Comparison of ENCODE assay signal across 7 mouse cellular contexts in genomic region chr4:103113402-103113801, GRCm38 (mm10). TPM values are rescaled to one million over a fixed set of nuclear protein-coding genes. Genes with fewer than 3 reads are reported as not detected.
DNase-seq lines count a peak whose midpoint lies in the region; ATAC-seq lines count a peak whose summit lies in the region.

No protein-coding gene starts in this region.

- 15% methylated on average over 11 of the region's 11 CpGs for WGBS in neural tube, embryonic 11.5 days
- WGBS in embryonic facial prominence, embryonic 14.5 days: 8% methylated on average over 11 of the region's 11 CpGs
- 7% methylated on average over 11 of the region's 11 CpGs for WGBS in limb, embryonic 12.5 days
- WGBS in stomach, embryonic 15.5 days: 6% methylated on average over 11 of the region's 11 CpGs

- no peaks in the 10 kb centered on the region for H3K27me3 ChIP-seq in neural tube, embryonic 11.5 days (ENCODE audit: control insufficient read depth, insufficient read depth, low read length)
- H3K27me3 ChIP-seq in embryonic facial prominence, embryonic 14.5 days (replicated peaks; ENCODE audit: control insufficient read depth, insufficient read depth, low read length): no peaks in the 10 kb centered on the region
- no peaks in the 10 kb centered on the region; the same call in 1 of the 2 replicates for H3K27me3 ChIP-seq in limb, embryonic 12.5 days
- H3K27me3 ChIP-seq in stomach, embryonic 15.5 days (replicated peaks): no peaks in the 10 kb centered on the region

- peak overlapping the region; percentile 49 for H3K4me3 ChIP-seq in neural tube, embryonic 11.5 days (ENCODE audit: low read depth, low read length)
- H3K4me3 ChIP-seq in embryonic facial prominence, embryonic 14.5 days (ENCODE audit: low read depth, low read length): peak overlapping the region; percentile 75
- H3K4me3 ChIP-seq in limb, embryonic 12.5 days (replicated peaks): peak overlapping the region; percentile 79
- peak overlapping the region; percentile 90 for H3K4me3 ChIP-seq in stomach, embryonic 15.5 days (replicated peaks)

- no peak for DNase-seq in neural tube, embryonic 11.5 days (ENCODE audit: low spot score)
- no peak for DNase-seq in neural tube, embryonic 10.5 days (ENCODE audit: extremely low spot score, low spot score)
- DNase-seq in embryonic facial prominence, embryonic 14.5 days (ENCODE audit: low spot score): peak; percentile 4
- no peak for DNase-seq in layer of hippocampus, postnatal 25 days (ENCODE audit: extremely low spot score in 1 of 2, low spot score in 1 of 2)
- no peak for DNase-seq in cerebellum, postnatal 25 days

- H3K36me3 ChIP-seq in neural tube, embryonic 11.5 days (ENCODE audit: control insufficient read depth, insufficient read depth, low read length): peaks cover 2% of the 10 kb centered on the region; the same call in 1 of the 2 replicates
- peaks cover 9% of the 10 kb centered on the region; the same call in 1 of the 2 replicates for H3K36me3 ChIP-seq in embryonic facial prominence, embryonic 14.5 days (ENCODE audit: control insufficient read depth, insufficient read depth, low read length)
- peaks cover 16% of the 10 kb centered on the region; the same call in 1 of the 2 replicates for H3K36me3 ChIP-seq in limb, embryonic 12.5 days
- H3K36me3 ChIP-seq in stomach, embryonic 15.5 days: 0 out of 2 replicates have a peak, but pooled peaks cover 3% of the 10 kb centered on the region

- no peak overlapping the region; the same call in 1 of the 2 replicates for H3K27ac ChIP-seq in neural tube, embryonic 11.5 days (ENCODE audit: low read depth, low read length)
- peak overlapping the region; percentile 99 for H3K27ac ChIP-seq in embryonic facial prominence, embryonic 14.5 days (replicated peaks; ENCODE audit: low read depth, low read length)
- peak overlapping the region; percentile 99 for H3K27ac ChIP-seq in limb, embryonic 12.5 days
- H3K27ac ChIP-seq in stomach, embryonic 15.5 days: peak overlapping the region; percentile 100; the same call in 1 of the 2 replicates

- H3K4me2 ChIP-seq in neural tube, embryonic 11.5 days (ENCODE audit: low read depth): peak overlapping the region; percentile 76
- peak overlapping the region; percentile 74 for H3K4me2 ChIP-seq in embryonic facial prominence, embryonic 14.5 days (ENCODE audit: low read depth, low read length)
- peak overlapping the region; percentile 79 for H3K4me2 ChIP-seq in limb, embryonic 12.5 days
- peak overlapping the region; percentile 72 for H3K4me2 ChIP-seq in stomach, embryonic 15.5 days

- no peaks in the 10 kb centered on the region for H3K9me3 ChIP-seq in neural tube, embryonic 11.5 days (ENCODE audit: control insufficient read depth, low read length)
- no peaks in the 10 kb centered on the region for H3K9me3 ChIP-seq in embryonic facial prominence, embryonic 14.5 days (ENCODE audit: control insufficient read depth, low read length)
- H3K9me3 ChIP-seq in limb, embryonic 12.5 days: no peaks in the 10 kb centered on the region
- H3K9me3 ChIP-seq in stomach, embryonic 15.5 days: no peaks in the 10 kb centered on the region

- H3K4me1 ChIP-seq in neural tube, embryonic 11.5 days (ENCODE audit: control insufficient read depth, insufficient read depth, low read length): peaks cover 16% of the 10 kb centered on the region; the same call in 1 of the 2 replicates
- peaks cover 14% of the 10 kb centered on the region for H3K4me1 ChIP-seq in embryonic facial prominence, embryonic 14.5 days (ENCODE audit: control insufficient read depth, insufficient read depth, low read length)
- H3K4me1 ChIP-seq in limb, embryonic 12.5 days (replicated peaks): peaks cover 18% of the 10 kb centered on the region
- H3K4me1 ChIP-seq in stomach, embryonic 15.5 days: peaks cover 17% of the 10 kb centered on the region

- ATAC-seq in neural tube, embryonic 11.5 days (ENCODE audit: insufficient read depth, low FRiP score, low TSS enrichment): no peak
- ATAC-seq in embryonic facial prominence, embryonic 14.5 days (ENCODE audit: low read depth): no peak
- no peak for ATAC-seq in limb, embryonic 12.5 days (ENCODE audit: insufficient number of reproducible peaks, insufficient read depth, low FRiP score, low TSS enrichment, low read depth)
- no peak for ATAC-seq in stomach, embryonic 15.5 days (ENCODE audit: insufficient read depth, low FRiP score, low read depth)

- H3K9ac ChIP-seq in neural tube, embryonic 11.5 days (ENCODE audit: low read length): peak overlapping the region; percentile 94
- peak overlapping the region; percentile 90 for H3K9ac ChIP-seq in embryonic facial prominence, embryonic 14.5 days (ENCODE audit: low read depth, low read length)
- peak overlapping the region; percentile 78 for H3K9ac ChIP-seq in limb, embryonic 12.5 days (replicated peaks)
- H3K9ac ChIP-seq in stomach, embryonic 15.5 days: peak overlapping the region; percentile 60

RNA-seq across cellular contexts. Expression of gene Mier1, which starts 0.8 kb away (rescaled TPM):
- polyA plus RNA-seq in neural tube, embryonic 11.5 days (2014; fragmentation: Nextera tagmentation; extraction: Ambion mirVana): 29.6 and 34.5 TPM in 2 replicates
- 34.0 and 36.1 TPM in 2 replicates for polyA plus RNA-seq in embryonic facial prominence, embryonic 14.5 days (2014; fragmentation: Nextera tagmentation; extraction: Ambion mirVana)
- polyA plus RNA-seq in limb, embryonic 12.5 days (2016; fragmentation: Nextera tagmentation; extraction: Ambion mirVana): 52.7 and 60.8 TPM in 2 replicates
- polyA plus RNA-seq in stomach, embryonic 15.5 days (2015; fragmentation: Nextera tagmentation; extraction: Ambion mirVana): 44.7 and 49.3 TPM in 2 replicates
- 10 to 100 TPM; 39.6 to 46.1 TPM for total RNA-seq in layer of hippocampus, postnatal 25 days (2021)

RNA-seq across cellular contexts. Expression of gene Wdr78, which starts 1.0 kb away (rescaled TPM):
- polyA plus RNA-seq in neural tube, embryonic 11.5 days (2014; fragmentation: Nextera tagmentation; extraction: Ambion mirVana): 5.7 and 5.8 TPM in 2 replicates
- polyA plus RNA-seq in embryonic facial prominence, embryonic 14.5 days (2014; fragmentation: Nextera tagmentation; extraction: Ambion mirVana): 3.6 and 3.9 TPM in 2 replicates
- polyA plus RNA-seq in limb, embryonic 12.5 days (2016; fragmentation: Nextera tagmentation; extraction: Ambion mirVana): 3.7 and 5.1 TPM in 2 replicates
- 2.1 and 2.3 TPM in 2 replicates for polyA plus RNA-seq in stomach, embryonic 15.5 days (2015; fragmentation: Nextera tagmentation; extraction: Ambion mirVana)
- total RNA-seq in layer of hippocampus, postnatal 25 days (2021): 10 to 100 TPM; 10.3 to 10.8 TPM
